22 mouse cellular contexts compared by ENCODE assay signal in genomic region chr1:136089368-136090165, GRCm38 (mm10). TPM values are rescaled to one million over a fixed set of nuclear protein-coding genes. Genes with fewer than 3 reads are reported as not detected.
A peak's percentile ranks its signal among the peaks of the same experiment; 100 is the strongest.
DNase-seq lines count a peak whose midpoint lies in the region; ATAC-seq and TF ChIP-seq lines count a peak whose summit lies in the region.
"Had no signal": no experiment of that assay in that cellular context is flagged by ENCODE, and none has a peak within 500 bp of the region (broad histone marks: within the 10 kb centered on the region; RNA-seq: fewer than 3 reads in every experiment).

No protein-coding gene starts in this region.

- 57% methylated on average over 9 of the region's 9 CpGs for WGBS in forebrain, postnatal 0 days
- 77% methylated on average over 9 of the region's 9 CpGs for WGBS in liver, embryonic 11.5 days

- H3K4me1 ChIP-seq in forebrain, postnatal 0 days (ENCODE audit: insufficient read depth), result no peaks in the 10 kb centered on the region
- H3K4me1 ChIP-seq in liver, embryonic 11.5 days (replicated peaks; ENCODE audit: control insufficient read depth, insufficient read depth, low read length), result 0 out of 2 replicates have a peak, but pooled peaks cover under 1% of the 10 kb centered on the region

- H3K9ac ChIP-seq in forebrain, postnatal 0 days, result no peak overlapping the region
- H3K9ac ChIP-seq in liver, embryonic 11.5 days (ENCODE audit: low read depth, low read length), result no peak overlapping the region
- H3K9ac ChIP-seq: heart, embryonic 15.5 days; liver, embryonic 14.5 days had no signal

- H3K9me3 ChIP-seq in forebrain, postnatal 0 days (ENCODE audit: low read length), result no peaks in the 10 kb centered on the region
- no peaks in the 10 kb centered on the region for H3K9me3 ChIP-seq in liver, embryonic 11.5 days (ENCODE audit: control insufficient read depth, low read length)
- H3K9me3 ChIP-seq: heart, embryonic 15.5 days; megakaryocyte, embryonic 14.5 days had no signal

- no peaks in the 10 kb centered on the region for H3K36me3 ChIP-seq in forebrain, postnatal 0 days (ENCODE audit: insufficient read depth)
- H3K36me3 ChIP-seq in liver, embryonic 11.5 days (ENCODE audit: control insufficient read depth, insufficient read depth, low read length), result no peaks in the 10 kb centered on the region
- H3K36me3 ChIP-seq: heart, embryonic 15.5 days had no signal

- peak overlapping the region; percentile 83 for H3K27ac ChIP-seq in gastrocnemius, adult 2 months
- H3K27ac ChIP-seq in forebrain, postnatal 0 days (ENCODE audit: low read depth, low read length), result peak overlapping the region; percentile 40; the same call in 1 of the 2 replicates
- no peak overlapping the region for H3K27ac ChIP-seq in liver, embryonic 11.5 days (ENCODE audit: low read depth, low read length)
- H3K27ac ChIP-seq: heart, embryonic 15.5 days; liver, embryonic 14.5 days had no signal

- H3K4me3 ChIP-seq in gastrocnemius, adult 2 months, result peak overlapping the region; percentile 21; the same call in 1 of the 2 replicates
- no peak overlapping the region for H3K4me3 ChIP-seq in forebrain, postnatal 0 days (ENCODE audit: low read depth, low read length)
- no peak overlapping the region for H3K4me3 ChIP-seq in liver, embryonic 11.5 days (ENCODE audit: low read depth, low read length)
- H3K4me3 ChIP-seq: erythroblast, embryonic 14.5 days; heart, embryonic 15.5 days; megakaryocyte, embryonic 14.5 days had no signal

- peak; percentile 81 for ATAC-seq in forebrain, postnatal 0 days
- no peak for ATAC-seq in liver, embryonic 11.5 days (replicated peaks; ENCODE audit: low FRiP score)
- ATAC-seq: lung, postnatal 0 days had no signal

- intact Hi-C loops in gastrocnemius, adult 2 months (cut with DNase I), result no loop called here
- intact Hi-C loops in left cerebral cortex, postnatal 36 days (cut with DNase I), result no loop called here
- intact Hi-C loops in left cerebral cortex, postnatal 4 days (cut with DNase I), result no loop called here

- no peaks in the 10 kb centered on the region for H3K27me3 ChIP-seq in forebrain, postnatal 0 days (ENCODE audit: insufficient read depth, low read length)
- H3K27me3 ChIP-seq in liver, embryonic 11.5 days (replicated peaks; ENCODE audit: control insufficient read depth, insufficient read depth, low read length), result no peaks in the 10 kb centered on the region

- H3K4me2 ChIP-seq in forebrain, postnatal 0 days (ENCODE audit: low read depth), result no peak overlapping the region
- no peak overlapping the region for H3K4me2 ChIP-seq in liver, embryonic 11.5 days
- H3K4me2 ChIP-seq: heart, embryonic 15.5 days had no signal

- DNase-seq in adrenal gland, adult 2 months, result peak; percentile 15
- no peak for DNase-seq in adrenal gland, postnatal 14 days
- no peak for DNase-seq in gastrocnemius, adult 2 months
- no peak for DNase-seq in gastrocnemius, postnatal 4 days (ENCODE audit: low spot score in 2 of 2)
- DNase-seq in left cerebral cortex, postnatal 36 days (ENCODE audit: low spot score in 2 of 2), result peak; percentile 19 to 23
- no peak for DNase-seq in left cerebral cortex, postnatal 4 days
- peak; percentile 11 for DNase-seq in forebrain, postnatal 0 days
- no peak for DNase-seq in liver, embryonic 11.5 days (ENCODE audit: low spot score)
- DNase-seq: cerebellum, postnatal 14 days; gastrocnemius, postnatal 25 days; kidney, adult 9 months; thymus, adult 2 months had no signal

- TF ChIP-seq CTCF in gastrocnemius, adult 2 months (IDR thresholded peaks at IDR 0.05), result no peak
- TF ChIP-seq CTCF in forebrain, postnatal 0 days (IDR thresholded peaks at IDR 0.05; ENCODE audit: low read depth), result no peak

RNA-seq across cellular contexts. Expression of gene Cacna1s, which starts 37.0 kb away (rescaled TPM):
- total RNA-seq in adrenal gland, adult 2 months (2021), result 1 to 10 TPM in 1 of 2 experiments, under 1 TPM in 1; 0.17 to 1.2 TPM
- polyA plus RNA-seq in adrenal gland, adult 2 months (2012; rRNA removed), result 0.15 and 0.40 TPM in 2 replicates
- 0.26 and 0.30 TPM in 2 replicates for total RNA-seq in adrenal gland, postnatal 14 days (2021)
- 100 to 1,000 TPM; 779 to 840 TPM for total RNA-seq in gastrocnemius, adult 2 months (2021)
- total RNA-seq in gastrocnemius, postnatal 4 days (2021), result 100 to 1,000 TPM; 330 to 336 TPM
- total RNA-seq in left cerebral cortex, postnatal 36 days (2021), result 1 to 10 TPM in 1 of 2 experiments, under 1 TPM in 1; 0.81 to 2.3 TPM
- total RNA-seq in left cerebral cortex, postnatal 4 days (2021), result under 1 TPM; 0.60 to 0.95 TPM
- total RNA-seq in forebrain, postnatal 0 days (2014; rRNA removed), result 0.62 and 1.1 TPM in 2 replicates
- 0.30 and 1.1 TPM in 2 replicates for polyA plus RNA-seq in forebrain, postnatal 0 days (2015; fragmentation: Nextera tagmentation; extraction: Ambion mirVana)
- 0.09 and 0.45 TPM in 2 replicates for polyA plus RNA-seq in liver, embryonic 11.5 days (2014; fragmentation: Nextera tagmentation; extraction: Ambion mirVana)
- polyA plus RNA-seq: erythroblast, embryonic 14.5 days; liver, embryonic 14.5 days had no signal

RNA-seq across cellular contexts. Expression of gene Ascl5, which starts 39.0 kb away (rescaled TPM):
- total RNA-seq in adrenal gland, adult 2 months (2021), result not detected
- polyA plus RNA-seq in adrenal gland, adult 2 months (2012; rRNA removed), result 0.39 TPM in 1 of 2 replicates, not detected in the other
- not detected in 2 replicates for total RNA-seq in adrenal gland, postnatal 14 days (2021)
- not detected for total RNA-seq in gastrocnemius, adult 2 months (2021)
- not detected for total RNA-seq in gastrocnemius, postnatal 4 days (2021)
- total RNA-seq in left cerebral cortex, postnatal 36 days (2021), result 1 to 10 TPM; 1.6 to 3.6 TPM
- 1 to 10 TPM; 1.2 to 1.3 TPM for total RNA-seq in left cerebral cortex, postnatal 4 days (2021)
- total RNA-seq in forebrain, postnatal 0 days (2014; rRNA removed), result 0.46 TPM in 1 of 2 replicates, not detected in the other
- 0.36 and 0.90 TPM in 2 replicates for polyA plus RNA-seq in forebrain, postnatal 0 days (2015; fragmentation: Nextera tagmentation; extraction: Ambion mirVana)
- 0.47 TPM in 1 of 2 replicates, not detected in the other for polyA plus RNA-seq in liver, embryonic 11.5 days (2014; fragmentation: Nextera tagmentation; extraction: Ambion mirVana)
- total RNA-seq: adrenal gland, postnatal 4 days; gastrocnemius, postnatal 25 days; layer of hippocampus, postnatal 25 days had no signal
- polyA plus RNA-seq: heart, embryonic 15.5 days; large intestine, adult 2 months; limb, embryonic 11.5 days; liver, embryonic 14.5 days; lung, postnatal 0 days; small intestine, adult 2 months; thymus, adult 2 months had no signal

RNA-seq across cellular contexts. Expression of gene Kif21b, which starts 41.6 kb away (rescaled TPM):
- total RNA-seq in adrenal gland, adult 2 months (2021), result 1 to 10 TPM; 2.2 to 5.1 TPM
- polyA plus RNA-seq in adrenal gland, adult 2 months (2012; rRNA removed), result 4.5 and 6.5 TPM in 2 replicates
- 2.7 and 12.5 TPM in 2 replicates for total RNA-seq in adrenal gland, postnatal 14 days (2021)
- total RNA-seq in gastrocnemius, adult 2 months (2021), result under 1 TPM; 0.46 to 0.47 TPM
- 1 to 10 TPM; 1.9 TPM for total RNA-seq in gastrocnemius, postnatal 4 days (2021)
- 10 to 100 TPM; 52.0 to 68.8 TPM for total RNA-seq in left cerebral cortex, postnatal 36 days (2021)
- 100 to 1,000 TPM; 320 to 326 TPM for total RNA-seq in left cerebral cortex, postnatal 4 days (2021)
- 120 and 135 TPM in 2 replicates for total RNA-seq in forebrain, postnatal 0 days (2014; rRNA removed)
- 24.8 and 29.2 TPM in 2 replicates for polyA plus RNA-seq in forebrain, postnatal 0 days (2015; fragmentation: Nextera tagmentation; extraction: Ambion mirVana)
- polyA plus RNA-seq in liver, embryonic 11.5 days (2014; fragmentation: Nextera tagmentation; extraction: Ambion mirVana), result 3.6 and 4.8 TPM in 2 replicates

Comparison
In these comparisons a context has a peak if more than half of its experiments do, and no peak if none do; other contexts are left out.
1. DNase-seq: peak in adrenal gland, adult 2 months (single experiment), left cerebral cortex, postnatal 36 days (2 of 2) and forebrain, postnatal 0 days (single experiment); none in adrenal gland, postnatal 14 days (single experiment), gastrocnemius, adult 2 months (single experiment), gastrocnemius, postnatal 4 days (0 of 2), left cerebral cortex, postnatal 4 days (single experiment) and liver, embryonic 11.5 days (single experiment).
2. RNA of gene Cacna1s, which starts 37.0 kb away (total RNA-seq): 779 to 840 TPM in gastrocnemius, adult 2 months and 330 to 336 TPM in gastrocnemius, postnatal 4 days; 0.81 to 2.3 TPM in left cerebral cortex, postnatal 36 days, 0.17 to 1.2 TPM in adrenal gland, adult 2 months, 0.62 to 1.1 TPM in forebrain, postnatal 0 days, 0.60 to 0.95 TPM in left cerebral cortex, postnatal 4 days and 0.26 to 0.30 TPM in adrenal gland, postnatal 14 days; every median in the first group is over 10 times any median in the second.